Mouse (Mus musculus): Measurements from ENCODE around the gene Ralgps2. TPM values are rescaled to one million over a fixed set of nuclear protein-coding genes. Genes with fewer than 3 reads are reported as not detected.

Gene Ralgps2
- polyA plus RNA-seq, 1 experiment, result 123 TPM

DNA sequence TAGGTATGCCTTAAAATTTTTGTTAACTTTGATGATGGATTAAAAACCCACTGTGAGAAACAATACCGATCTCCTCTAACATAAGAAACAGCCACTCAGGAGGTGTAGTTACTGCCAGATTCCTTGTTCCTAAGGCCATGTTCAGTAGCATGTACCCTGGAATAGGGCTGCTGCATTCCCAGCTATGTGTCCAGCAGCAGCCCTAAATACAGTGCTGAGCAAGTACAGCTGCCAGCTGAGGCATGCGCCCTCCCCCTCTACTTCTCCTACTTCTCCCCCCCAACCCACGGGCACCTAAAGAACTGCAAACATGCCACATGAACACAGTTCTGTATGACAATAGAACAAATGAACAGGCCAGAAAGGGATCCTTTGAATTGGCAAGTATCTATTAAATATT lies 75.7 kb downstream of the Ralgps2 start:
- H3K27me3 ChIP-seq (ENCODE audit: control insufficient read depth, insufficient read depth, low read length), result no peaks in the 10 kb centered on the region
- H3K36me3 ChIP-seq (ENCODE audit: control insufficient read depth, insufficient read depth, low read length), result no peaks in the 10 kb centered on the region
- H3K4me3 ChIP-seq (ENCODE audit: control insufficient read depth, low read depth, low read length), result no peak overlapping the region
- no peaks in the 10 kb centered on the region for H3K4me1 ChIP-seq (ENCODE audit: control insufficient read depth, insufficient read depth, low read length)
- TF ChIP-seq CTCF (IDR thresholded peaks at IDR 0.05; ENCODE audit: control insufficient read depth, insufficient read depth, insufficient replicate concordance, low read depth, low read length) (no peak), POLR2A (IDR thresholded peaks at IDR 0.05; ENCODE audit: control insufficient read depth, low read depth, low read length) (no peak)
- no peak overlapping the region for H3K27ac ChIP-seq (ENCODE audit: control insufficient read depth, insufficient read depth, low read depth, low read length)

DNA sequence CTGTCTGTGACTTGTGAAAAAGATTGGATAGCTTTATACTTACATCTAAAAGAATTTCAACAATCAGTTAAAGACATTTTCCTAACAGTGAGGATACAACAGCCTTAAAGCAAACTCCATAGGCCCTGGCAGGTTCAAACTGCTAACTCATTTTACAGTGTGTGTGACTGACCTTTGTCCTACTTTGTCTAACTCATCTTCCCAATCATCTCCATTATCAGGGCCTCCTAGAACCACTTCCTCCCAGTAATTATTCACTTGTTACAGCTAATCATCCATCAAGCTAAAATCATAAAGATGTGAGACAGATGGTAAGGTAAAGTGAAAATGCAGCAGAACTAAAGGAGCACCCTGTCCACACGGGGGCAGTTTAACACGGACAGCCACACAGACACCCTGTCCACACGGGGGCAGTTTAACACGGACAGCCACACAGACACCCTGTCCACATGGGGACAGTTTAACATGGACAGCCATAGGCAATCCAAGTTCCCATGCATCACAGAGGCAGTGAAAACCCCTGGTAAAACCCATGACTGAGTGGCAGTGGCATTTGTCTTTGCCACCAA lies 77.9 kb downstream of the Ralgps2 start:
- no peak for TF ChIP-seq POLR2A (IDR thresholded peaks at IDR 0.05; ENCODE audit: control insufficient read depth, low read depth, low read length)
- TF ChIP-seq CTCF (IDR thresholded peaks at IDR 0.05; ENCODE audit: control insufficient read depth, insufficient read depth, insufficient replicate concordance, low read depth, low read length), result peak; percentile 37; the same call in 1 of the 2 replicates
- Histone ChIP-seq H3K4me1 (ENCODE audit: control insufficient read depth, insufficient read depth, low read length) (no peaks in the 10 kb centered on the region), H3K27me3 (ENCODE audit: control insufficient read depth, insufficient read depth, low read length) (no peaks in the 10 kb centered on the region), H3K27ac (ENCODE audit: control insufficient read depth, insufficient read depth, low read depth, low read length) (no peak overlapping the region), H3K36me3 (ENCODE audit: control insufficient read depth, insufficient read depth, low read length) (no peaks in the 10 kb centered on the region), H3K4me3 (ENCODE audit: control insufficient read depth, low read depth, low read length) (no peak overlapping the region)

DNA sequence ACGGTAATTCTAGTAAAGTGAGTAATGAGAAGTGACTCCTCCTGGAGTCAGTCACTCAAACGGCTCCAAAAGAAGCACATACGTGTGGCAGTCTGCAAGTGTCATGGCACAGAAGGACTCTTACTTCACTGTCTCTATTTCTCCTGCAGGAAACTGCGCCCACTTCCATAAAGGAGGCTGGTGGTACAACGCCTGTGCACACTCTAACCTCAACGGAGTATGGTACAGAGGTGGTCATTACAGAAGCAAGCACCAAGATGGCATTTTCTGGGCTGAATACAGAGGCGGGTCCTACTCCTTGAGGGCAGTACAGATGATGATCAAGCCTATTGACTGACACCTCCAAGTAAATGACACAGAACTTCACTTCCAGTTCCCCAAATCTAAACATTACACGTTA lies 79.2 kb downstream of the Ralgps2 start:
- TF ChIP-seq POLR2A (IDR thresholded peaks at IDR 0.05; ENCODE audit: control insufficient read depth, low read depth, low read length), result no peak
- no peak for TF ChIP-seq CTCF (IDR thresholded peaks at IDR 0.05; ENCODE audit: control insufficient read depth, insufficient read depth, insufficient replicate concordance, low read depth, low read length)
- no peaks in the 10 kb centered on the region for H3K36me3 ChIP-seq (ENCODE audit: control insufficient read depth, insufficient read depth, low read length)
- no peaks in the 10 kb centered on the region for H3K27me3 ChIP-seq (ENCODE audit: control insufficient read depth, insufficient read depth, low read length)
- H3K4me1 ChIP-seq (ENCODE audit: control insufficient read depth, insufficient read depth, low read length), result no peaks in the 10 kb centered on the region
- H3K4me3 ChIP-seq (ENCODE audit: control insufficient read depth, low read depth, low read length), result no peak overlapping the region
- H3K27ac ChIP-seq (ENCODE audit: control insufficient read depth, insufficient read depth, low read depth, low read length), result no peak overlapping the region

DNA sequence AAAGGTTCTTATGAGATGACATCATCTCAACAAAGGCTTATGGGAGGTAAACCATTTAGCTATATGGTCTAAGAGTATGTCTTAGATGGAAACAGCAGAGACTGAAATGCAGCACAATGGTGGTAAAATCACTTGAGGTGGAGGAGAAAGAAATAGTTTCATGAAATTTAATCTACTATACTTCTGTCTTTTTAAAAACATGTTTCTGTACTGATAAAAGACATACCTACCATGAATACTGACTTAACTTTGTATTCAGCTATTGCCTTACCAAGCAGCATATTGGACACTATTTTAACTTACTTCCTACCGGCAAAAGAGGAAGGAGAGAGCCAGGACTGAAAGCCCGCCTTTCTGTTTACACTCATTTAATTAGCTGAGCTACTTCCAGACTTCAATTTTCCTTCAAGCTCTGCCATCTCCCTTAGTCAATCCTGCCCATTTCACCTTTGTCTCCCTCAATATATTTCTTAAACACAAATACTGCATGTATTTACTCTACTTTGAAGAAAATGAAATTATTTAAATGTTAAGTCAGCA lies 79.6 kb downstream of the Ralgps2 start:
- TF ChIP-seq POLR2A (IDR thresholded peaks at IDR 0.05; ENCODE audit: control insufficient read depth, low read depth, low read length), result no peak
- H3K27ac ChIP-seq (ENCODE audit: control insufficient read depth, insufficient read depth, low read depth, low read length), result no peak overlapping the region
- H3K4me1 ChIP-seq (ENCODE audit: control insufficient read depth, insufficient read depth, low read length), result no peaks in the 10 kb centered on the region
- H3K36me3 ChIP-seq (ENCODE audit: control insufficient read depth, insufficient read depth, low read length), result no peaks in the 10 kb centered on the region
- H3K4me3 ChIP-seq (ENCODE audit: control insufficient read depth, low read depth, low read length), result no peak overlapping the region
- no peaks in the 10 kb centered on the region for H3K27me3 ChIP-seq (ENCODE audit: control insufficient read depth, insufficient read depth, low read length)

DNA sequence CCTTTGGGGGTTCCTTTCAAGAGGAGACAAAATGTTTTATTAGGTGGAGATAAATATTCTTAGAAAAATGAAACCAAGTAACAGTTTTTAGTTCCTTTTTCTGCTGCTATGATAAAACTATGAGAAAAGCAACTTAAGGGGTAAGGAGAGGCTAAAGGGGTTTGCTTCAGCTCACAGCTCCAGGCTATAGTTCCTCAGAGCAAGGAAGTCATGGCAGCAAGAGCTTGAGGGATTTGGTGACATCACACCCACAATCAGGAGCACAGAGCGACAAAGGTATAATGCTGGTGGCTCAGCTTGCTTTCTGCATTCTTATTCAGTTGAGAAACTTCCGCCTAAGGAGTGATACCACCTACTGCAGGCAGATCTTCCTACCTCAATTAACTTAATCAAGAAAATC lies 80.3 kb downstream of the Ralgps2 start:
- Histone ChIP-seq H3K4me1 (ENCODE audit: control insufficient read depth, insufficient read depth, low read length) (no peaks in the 10 kb centered on the region), H3K27me3 (ENCODE audit: control insufficient read depth, insufficient read depth, low read length) (no peaks in the 10 kb centered on the region), H3K27ac (ENCODE audit: control insufficient read depth, insufficient read depth, low read depth, low read length) (no peak overlapping the region), H3K36me3 (ENCODE audit: control insufficient read depth, insufficient read depth, low read length) (no peaks in the 10 kb centered on the region), H3K4me3 (ENCODE audit: control insufficient read depth, low read depth, low read length) (no peak overlapping the region)
- TF ChIP-seq CTCF (IDR thresholded peaks at IDR 0.05; ENCODE audit: control insufficient read depth, insufficient read depth, insufficient replicate concordance, low read depth, low read length) (no peak), POLR2A (IDR thresholded peaks at IDR 0.05; ENCODE audit: control insufficient read depth, low read depth, low read length) (no peak)

DNA sequence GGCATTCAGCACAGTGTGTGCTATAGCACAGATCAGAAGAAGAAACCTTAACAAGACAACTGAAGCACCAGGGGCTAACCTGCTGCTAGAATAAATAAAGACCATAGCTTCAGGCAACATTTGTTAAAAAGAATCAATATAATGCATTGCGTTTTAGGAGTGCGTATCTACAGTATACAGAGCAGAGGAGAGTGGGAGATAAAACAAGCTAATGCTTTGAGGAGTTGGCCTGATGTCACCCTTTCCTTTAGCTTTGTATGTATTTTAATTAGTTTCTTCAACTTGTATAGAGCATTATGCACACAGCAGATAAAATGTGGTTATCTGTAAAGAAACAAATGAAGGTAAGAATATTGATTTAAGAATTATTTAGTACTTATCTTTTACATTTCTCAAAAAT lies 82.8 kb downstream of the Ralgps2 start:
- no peaks in the 10 kb centered on the region for H3K4me1 ChIP-seq (ENCODE audit: control insufficient read depth, insufficient read depth, low read length)
- H3K36me3 ChIP-seq (ENCODE audit: control insufficient read depth, insufficient read depth, low read length), result no peaks in the 10 kb centered on the region
- no peaks in the 10 kb centered on the region for H3K27me3 ChIP-seq (ENCODE audit: control insufficient read depth, insufficient read depth, low read length)
- no peak overlapping the region for H3K4me3 ChIP-seq (ENCODE audit: control insufficient read depth, low read depth, low read length)
- TF ChIP-seq POLR2A (IDR thresholded peaks at IDR 0.05; ENCODE audit: control insufficient read depth, low read depth, low read length) (no peak), CTCF (IDR thresholded peaks at IDR 0.05; ENCODE audit: control insufficient read depth, insufficient read depth, insufficient replicate concordance, low read depth, low read length) (no peak)
- no peak overlapping the region for H3K27ac ChIP-seq (ENCODE audit: control insufficient read depth, insufficient read depth, low read depth, low read length)

DNA sequence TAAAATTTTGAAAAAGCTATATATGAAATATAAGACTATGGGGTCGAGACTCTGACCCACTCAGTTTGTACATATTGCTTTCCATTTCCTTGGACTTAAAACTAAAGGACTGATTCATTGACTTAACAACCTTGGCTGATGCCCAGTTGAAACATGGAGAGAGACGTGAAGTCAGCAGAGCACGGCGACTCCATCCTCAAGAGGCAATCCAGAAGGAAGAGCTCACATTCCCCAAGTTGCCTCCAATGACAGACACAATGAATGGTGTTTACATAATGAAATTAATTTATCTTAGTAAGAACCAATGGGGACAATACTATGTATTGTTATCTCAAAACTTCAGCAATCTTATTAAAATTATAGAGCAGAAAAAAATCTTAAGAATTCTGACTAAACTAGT lies 84.9 kb downstream of the Ralgps2 start:
- no peak overlapping the region for H3K4me3 ChIP-seq (ENCODE audit: control insufficient read depth, low read depth, low read length)
- no peaks in the 10 kb centered on the region for H3K36me3 ChIP-seq (ENCODE audit: control insufficient read depth, insufficient read depth, low read length)
- no peaks in the 10 kb centered on the region for H3K27me3 ChIP-seq (ENCODE audit: control insufficient read depth, insufficient read depth, low read length)
- no peaks in the 10 kb centered on the region for H3K4me1 ChIP-seq (ENCODE audit: control insufficient read depth, insufficient read depth, low read length)
- H3K27ac ChIP-seq (ENCODE audit: control insufficient read depth, insufficient read depth, low read depth, low read length), result no peak overlapping the region
- no peak for TF ChIP-seq POLR2A (IDR thresholded peaks at IDR 0.05; ENCODE audit: control insufficient read depth, low read depth, low read length)
- TF ChIP-seq CTCF (IDR thresholded peaks at IDR 0.05; ENCODE audit: control insufficient read depth, insufficient read depth, insufficient replicate concordance, low read depth, low read length), result no peak

DNA sequence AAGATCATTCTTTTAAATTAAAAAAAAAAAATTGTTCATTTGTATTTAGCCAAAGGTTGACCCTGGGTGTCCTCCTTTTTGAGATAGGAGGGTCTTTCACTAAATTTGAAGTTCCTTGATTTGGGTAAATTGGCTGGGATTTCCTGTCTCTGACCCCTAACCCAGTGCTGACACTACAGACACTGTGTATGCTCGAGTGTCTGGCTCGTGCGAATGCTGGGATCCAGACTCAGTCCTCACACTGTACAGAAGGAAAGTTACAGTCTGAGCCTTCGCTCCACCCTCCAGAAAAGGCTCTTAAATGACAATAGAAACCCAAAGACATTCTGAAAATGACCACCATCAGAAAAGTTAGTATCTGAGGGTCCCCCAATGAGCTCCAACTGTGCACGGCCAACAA lies 86.6 kb downstream of the Ralgps2 start:
- Histone ChIP-seq H3K27me3 (ENCODE audit: control insufficient read depth, insufficient read depth, low read length) (no peaks in the 10 kb centered on the region), H3K27ac (ENCODE audit: control insufficient read depth, insufficient read depth, low read depth, low read length) (no peak overlapping the region), H3K36me3 (ENCODE audit: control insufficient read depth, insufficient read depth, low read length) (no peaks in the 10 kb centered on the region), H3K4me3 (ENCODE audit: control insufficient read depth, low read depth, low read length) (no peak overlapping the region), H3K4me1 (ENCODE audit: control insufficient read depth, insufficient read depth, low read length) (no peaks in the 10 kb centered on the region)
- TF ChIP-seq CTCF (IDR thresholded peaks at IDR 0.05; ENCODE audit: control insufficient read depth, insufficient read depth, insufficient replicate concordance, low read depth, low read length) (no peak), POLR2A (IDR thresholded peaks at IDR 0.05; ENCODE audit: control insufficient read depth, low read depth, low read length) (no peak)
